Mouse (Mus musculus): ENCODE results near the gene Fbp1.
A peak's percentile ranks its signal among the peaks of the same experiment; 100 is the strongest.
"Not testable (repeated sequence)": the region's sequence is repeated elsewhere in the genome, so short reads cannot be mapped to it uniquely, and the experiment has no call there.

Fbp1 gene

GRCm38 (mm10) chr13:62889311-62889710, 1.2 kb upstream of the Fbp1 start:
- no peak for DNase-seq (ENCODE audit: extremely low spot score, low read depth, low spot score)

- no peak for DNase-seq (ENCODE audit: extremely low spot score, low read depth, low spot score)
These were observed 3.5 kb downstream of the Fbp1 start for GRCm38 (mm10) chr13:62884536-62884935.

- DNase-seq (ENCODE audit: extremely low spot score, low read depth, low spot score) = no peak
These were observed 4.2 kb downstream of the Fbp1 start for GRCm38 (mm10) chr13:62883925-62884324.

- no peak for DNase-seq (ENCODE audit: extremely low spot score, low read depth, low spot score)
These were observed 4.6 kb downstream of the Fbp1 start for GRCm38 (mm10) chr13:62883436-62883835.

DNA sequence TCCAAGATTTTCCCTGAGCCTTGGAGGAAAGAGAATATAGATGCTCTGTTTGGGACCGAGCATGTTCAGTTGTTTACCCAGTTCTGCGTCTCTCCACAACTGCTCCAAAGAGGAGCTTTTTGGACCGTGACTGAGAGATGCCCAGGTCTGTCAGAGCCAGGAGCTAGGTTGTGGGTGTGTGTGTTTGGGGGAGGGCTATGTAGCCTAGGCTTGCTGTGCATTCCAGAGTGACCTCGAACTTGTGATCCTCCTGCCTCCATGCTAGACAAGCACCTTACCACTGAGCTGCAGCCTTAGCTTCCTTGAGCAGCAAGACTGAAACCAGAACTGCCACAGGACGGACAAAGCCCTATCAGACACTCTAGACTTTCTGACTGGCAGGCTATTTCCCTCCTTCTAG, 5.2 kb downstream of the Fbp1 start:
- no peak for DNase-seq (ENCODE audit: extremely low spot score, low read depth, low spot score)

DNA sequence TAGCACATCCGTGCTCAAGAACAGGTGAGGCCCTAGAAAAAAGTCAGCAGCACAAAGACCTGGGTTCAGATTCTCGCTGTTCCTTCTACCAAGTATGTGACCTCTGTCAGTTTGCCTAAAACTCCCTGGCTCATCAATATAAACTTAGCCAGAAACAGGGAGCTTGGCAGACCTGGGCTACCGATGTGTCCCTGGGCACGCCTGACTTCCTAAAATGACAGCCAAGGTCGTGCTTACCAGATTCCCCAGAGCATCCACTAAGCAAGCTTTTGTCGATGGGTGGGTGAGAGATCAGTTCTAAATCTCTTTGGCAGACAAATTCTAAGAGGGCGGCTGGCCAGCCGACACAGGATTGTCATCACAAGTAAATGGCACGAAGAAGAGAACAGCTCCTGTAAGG, 6.7 kb downstream of the Fbp1 start:
- no peak for DNase-seq (ENCODE audit: extremely low spot score, low read depth, low spot score)

- DNase-seq (ENCODE audit: extremely low spot score, low read depth, low spot score) = no peak
These were observed 8.1 kb downstream of the Fbp1 start for GRCm38 (mm10) chr13:62879831-62880615.

DNA sequence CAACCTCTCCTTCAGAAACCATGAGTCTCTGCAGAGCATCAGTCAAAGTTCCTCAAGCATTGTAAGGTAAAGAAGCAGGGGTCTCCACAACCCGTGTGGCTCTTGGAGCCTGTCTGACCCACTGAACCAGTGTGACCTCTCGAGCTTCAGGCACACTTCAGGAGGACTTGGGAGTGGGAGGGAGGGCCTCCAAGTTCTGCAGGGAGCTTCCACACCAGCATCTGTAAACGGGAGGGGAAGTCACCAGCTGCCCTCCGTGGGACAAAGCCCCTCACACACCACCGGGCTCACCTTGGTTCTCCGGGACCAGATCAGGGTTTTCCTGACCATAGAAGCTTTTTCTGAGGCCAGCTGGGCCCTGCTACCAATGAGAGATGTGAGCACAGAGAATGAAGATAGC, 8.7 kb downstream of the Fbp1 start:
- no peak for DNase-seq (ENCODE audit: extremely low spot score, low read depth, low spot score)

DNA sequence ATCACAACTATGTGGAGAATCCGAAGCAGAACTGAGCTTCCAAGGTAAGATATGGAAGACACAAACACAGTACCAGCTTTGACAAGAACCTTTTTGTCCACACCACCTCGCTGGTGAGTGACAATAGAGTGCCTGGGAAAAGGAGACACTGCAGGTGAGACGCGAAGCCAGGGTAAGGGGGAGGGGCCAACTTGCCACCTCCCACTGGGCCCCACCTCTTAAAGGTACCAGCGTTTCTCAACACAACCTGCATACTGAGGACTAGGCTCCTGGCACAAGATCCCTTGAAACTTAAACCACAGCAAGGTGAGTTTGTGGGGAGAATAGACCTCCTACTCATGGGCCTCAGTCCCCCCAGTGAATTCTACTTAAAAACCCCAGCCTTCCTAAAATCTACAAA, 10.8 kb downstream of the Fbp1 start:
- DNase-seq (ENCODE audit: extremely low spot score, low read depth, low spot score) = no peak

DNA sequence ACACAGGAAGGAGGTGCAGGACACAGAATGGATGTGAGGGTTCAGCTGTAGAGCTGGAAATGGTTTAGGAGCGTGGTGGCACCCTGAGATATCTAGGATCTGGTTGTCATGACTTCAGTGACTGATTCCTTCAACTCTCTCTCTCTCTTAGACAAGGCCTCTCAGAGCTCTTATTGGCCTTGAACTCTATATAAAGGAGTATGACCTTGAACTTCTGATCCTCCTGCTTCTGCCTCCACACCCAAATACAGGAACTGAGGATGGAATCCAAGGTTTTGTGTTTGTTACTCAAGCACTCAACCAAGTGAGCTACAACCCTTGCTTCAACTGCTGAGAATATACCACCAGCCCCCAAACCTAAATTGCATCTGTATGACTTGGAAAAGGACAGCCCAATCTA, 12.0 kb downstream of the Fbp1 start:
- no peak for DNase-seq (ENCODE audit: extremely low spot score, low read depth, low spot score)

DNA sequence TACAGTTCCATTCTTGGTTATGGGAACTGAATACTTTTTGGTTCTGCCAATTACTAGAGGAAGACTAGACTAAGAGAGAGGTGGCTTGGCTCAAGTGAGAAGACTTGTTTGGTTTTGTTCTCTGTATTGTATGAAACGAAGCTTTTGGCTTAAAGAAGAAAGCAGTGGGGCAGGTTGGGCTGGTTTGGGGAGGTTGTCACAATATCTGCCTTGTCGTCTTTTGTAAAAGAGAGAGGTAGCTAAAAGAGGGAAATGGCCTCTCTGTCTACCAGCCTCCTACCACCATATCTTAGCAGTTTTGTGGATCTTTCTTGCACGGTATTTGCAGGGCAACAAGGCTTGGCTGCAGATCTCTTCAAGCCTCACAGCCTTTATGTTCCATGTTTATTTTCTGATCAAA, 15.8 kb downstream of the Fbp1 start:
- no peak for DNase-seq (ENCODE audit: extremely low spot score, low read depth, low spot score)

GRCm38 (mm10) chr13:62870605-62871004, 17.5 kb downstream of the Fbp1 start:
- DNase-seq (ENCODE audit: extremely low spot score, low read depth, low spot score) = no peak

- DNase-seq (ENCODE audit: extremely low spot score, low read depth, low spot score) = no peak
These were observed 21.3 kb downstream of the Fbp1 start for GRCm38 (mm10) chr13:62866817-62867216.

- no peak for DNase-seq (ENCODE audit: extremely low spot score, low read depth, low spot score)
These were observed 22.3 kb downstream of the Fbp1 start for GRCm38 (mm10) chr13:62865651-62866315.

GRCm38 (mm10) chr13:62863771-62864170, 24.3 kb downstream of the Fbp1 start:
- DNase-seq (ENCODE audit: extremely low spot score, low read depth, low spot score) = no peak

DNA sequence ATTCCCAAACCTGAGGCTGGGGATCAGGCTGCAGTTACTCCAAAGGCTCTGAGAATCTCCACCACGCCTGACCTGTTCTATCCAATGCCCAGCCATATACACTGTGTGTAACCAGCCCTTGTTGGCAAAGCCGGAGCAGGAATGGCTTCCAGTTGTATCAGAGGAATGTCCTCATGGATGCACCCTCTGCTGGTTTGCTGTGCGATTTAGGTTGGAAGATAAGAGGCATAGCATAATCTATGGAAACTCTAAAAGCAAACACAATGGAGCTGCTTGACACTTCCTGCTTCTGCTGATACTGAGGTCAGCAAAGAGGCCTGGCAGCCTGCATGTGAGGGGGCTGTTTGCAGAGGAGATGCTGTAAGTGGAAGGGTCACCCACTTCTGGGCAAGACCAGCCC, 25.2 kb downstream of the Fbp1 start:
- no peak for DNase-seq (ENCODE audit: extremely low spot score, low read depth, low spot score)

GRCm38 (mm10) chr13:62860068-62860467, 28.0 kb downstream of the Fbp1 start:
- no peak for DNase-seq (ENCODE audit: extremely low spot score, low read depth, low spot score)

DNA sequence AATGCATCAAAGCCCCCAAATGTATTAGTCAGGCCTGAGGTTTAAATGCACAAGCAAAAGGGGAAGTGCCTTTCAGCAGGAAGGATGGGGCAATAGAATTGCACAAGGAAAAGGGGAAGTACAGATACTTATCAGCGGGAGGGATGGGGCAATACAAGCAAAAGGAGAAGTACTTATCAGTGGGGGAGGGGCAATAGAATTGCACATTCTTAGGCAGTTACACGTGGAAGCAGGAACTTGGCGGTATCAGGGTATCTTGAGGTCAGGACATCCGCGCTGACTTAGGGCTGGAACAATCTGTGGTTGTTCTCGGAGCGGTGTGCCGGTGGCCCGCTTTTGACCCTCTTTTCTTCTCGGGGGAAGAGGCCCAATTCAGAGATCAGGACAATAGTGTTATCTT, 28.8 kb downstream of the Fbp1 start:
- DNase-seq (ENCODE audit: extremely low spot score, low read depth, low spot score) = not testable (repeated sequence)

DNA sequence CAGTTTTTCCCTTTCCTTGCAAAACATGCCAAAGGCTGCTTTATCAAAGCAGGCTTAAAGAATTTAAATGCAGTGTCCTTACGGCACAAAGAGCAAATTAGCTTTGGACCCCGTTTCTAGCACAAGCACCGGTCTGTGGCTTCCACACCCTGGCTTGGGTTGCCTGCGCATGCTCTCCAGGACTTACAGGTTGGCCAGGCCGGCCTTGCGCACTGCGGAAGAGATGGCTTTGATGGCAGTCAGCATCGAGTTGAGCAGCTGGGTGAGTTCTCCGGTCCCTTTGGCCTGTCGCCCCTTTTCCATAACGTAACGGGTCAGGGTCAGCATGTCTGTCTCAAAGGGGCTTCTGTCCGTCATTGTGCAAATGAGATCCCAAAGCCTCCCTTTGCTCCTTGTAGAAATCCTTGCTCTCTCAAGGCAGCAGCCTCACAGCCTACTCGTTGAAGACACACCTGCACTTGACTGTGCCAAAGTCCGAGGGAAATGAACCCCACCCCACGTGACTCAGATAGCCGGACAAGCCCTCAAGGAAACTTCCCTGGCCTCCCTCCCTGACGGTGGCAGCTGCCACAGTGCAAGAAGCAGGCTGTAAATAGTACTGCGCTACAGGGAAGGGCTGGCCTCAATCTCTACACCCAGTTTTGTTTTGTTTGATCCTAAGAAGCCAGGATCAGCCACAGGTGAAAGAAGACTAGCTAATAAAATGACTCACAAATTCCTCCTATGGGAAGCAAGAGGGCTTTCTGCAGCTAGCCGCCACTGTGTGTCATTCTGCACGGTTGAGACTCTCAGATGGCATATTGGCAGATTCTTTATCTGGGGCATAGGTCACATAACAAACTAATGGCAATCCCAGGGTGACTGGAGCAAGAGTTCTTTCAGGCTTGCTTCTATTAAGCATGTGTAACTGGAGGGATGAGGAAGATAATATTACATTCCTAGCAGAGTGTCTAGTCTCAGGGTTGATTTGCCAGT, 29.9 kb downstream of the Fbp1 start, which contains the start of gene Fbp2:
TSS of gene Fbp2 (minus strand) at position 482 of the 975 bp plus-strand sequence.
- no peak for DNase-seq (ENCODE audit: extremely low spot score, low read depth, low spot score)

DNA sequence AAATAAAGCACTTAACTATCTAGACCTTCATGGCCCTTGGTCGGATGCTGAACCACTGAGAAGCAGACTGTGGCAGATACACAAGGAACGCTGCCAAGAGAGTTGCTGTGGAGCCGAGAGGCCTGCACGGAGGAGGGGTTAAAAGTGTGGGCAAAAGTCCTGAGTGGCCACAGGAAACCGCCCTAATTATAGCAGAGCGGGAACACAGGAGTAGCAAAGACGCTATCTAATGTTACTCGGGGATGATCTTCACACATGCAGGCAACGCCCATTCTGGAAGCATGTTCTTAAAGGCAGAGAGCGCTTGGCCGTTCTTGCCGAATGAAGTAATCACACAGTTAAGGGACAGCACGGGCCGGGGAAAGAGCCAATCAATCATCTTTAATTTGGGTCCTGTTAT, 31.2 kb downstream of the Fbp1 start:
- no peak for DNase-seq (ENCODE audit: extremely low spot score, low read depth, low spot score)

GRCm38 (mm10) chr13:62856305-62856675, 31.8 kb downstream of the Fbp1 start:
- peak; percentile 87 for DNase-seq (ENCODE audit: extremely low spot score, low read depth, low spot score)
